Mouse (Mus musculus) heart, embryonic 10.5 days (tissue): ENCODE measurements at regions not wholly inside any gene's neighbourhood (a gene's known extent, or its start where the extent isn't known, plus 50 kb on each side); places are given as distances from the start of the nearest gene placed in this dataset.

Experiments
- DNase-seq: peaks from one replicate; pipeline ENCODE4 v3.0.0-alpha.2; 2017; ENCODE audit warnings: low spot score
- H3K27ac ChIP-seq: fragments of 300-500 bp; sonication (generic); 2 replicates; pipeline ENCODE4 v1.5.1; 2016; ENCODE audit warnings: mild to moderate bottlenecking
- H3K27me3 ChIP-seq: fragments of 300-500 bp; sonication (generic); 2 replicates; pipeline ENCODE4 v1.6.1; 2016; ENCODE audit warnings: mild to moderate bottlenecking; ENCODE audit not compliant: poor library complexity, insufficient read depth, severe bottlenecking
- H3K36me3 ChIP-seq: fragments of 300-500 bp; sonication (generic); 2 replicates; pipeline ENCODE4 v1.6.1; 2016; ENCODE audit warnings: mild to moderate bottlenecking, moderate library complexity
- H3K4me1 ChIP-seq: fragments of 300-500 bp; sonication (generic); 2 replicates; pipeline ENCODE4 v1.6.1; 2016; ENCODE audit warnings: mild to moderate bottlenecking
- H3K4me3 ChIP-seq: fragments of 300-500 bp; sonication (generic); 2 replicates; pipeline ENCODE4 v1.5.1; 2016; ENCODE audit warnings: mild to moderate bottlenecking, moderate library complexity
- H3K9me3 ChIP-seq: fragments of 300-500 bp; sonication (generic); 2 replicates; pipeline ENCODE4 v1.6.1; 2016; ENCODE audit warnings: mild to moderate bottlenecking, moderate library complexity
- WGBS: fragments of 180-500 bp; shearing (Covaris S2); methylation state at CpG from one replicate; pipeline ENCODE4 v1.1.7; 2016; 5-methylcytosine and 5-hydroxymethylcytosine counted together

DNA sequence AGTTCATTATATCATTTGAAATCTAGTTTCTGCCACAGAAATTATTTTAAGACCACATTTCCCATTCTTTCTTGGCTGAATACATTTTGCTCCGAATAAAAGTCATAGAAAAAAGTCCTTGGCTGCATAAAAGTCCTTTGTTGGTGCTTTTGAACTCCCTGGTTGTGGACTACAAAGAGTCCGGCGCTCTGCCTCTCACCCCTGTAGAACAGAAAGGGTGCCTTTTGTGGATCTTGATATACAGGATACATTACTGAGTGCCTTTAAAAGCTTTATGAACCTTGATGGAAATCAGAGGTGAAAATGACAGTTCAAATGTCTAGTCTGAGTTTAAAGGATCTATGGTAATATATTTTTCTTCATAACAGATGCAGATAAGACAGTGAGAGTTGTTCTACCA is 355.5 kb downstream of the Anxa1 start:
- no peak for DNase-seq
- no peak overlapping the region for H3K4me3 ChIP-seq
- no peaks in the 10 kb centered on the region for H3K4me1 ChIP-seq
- no peaks in the 10 kb centered on the region for H3K36me3 ChIP-seq
- no peaks in the 10 kb centered on the region for H3K27me3 ChIP-seq
- WGBS: 81% methylated on average over 3 of the region's 3 CpGs
- no peak overlapping the region for H3K27ac ChIP-seq
- no peaks in the 10 kb centered on the region for H3K9me3 ChIP-seq

DNA sequence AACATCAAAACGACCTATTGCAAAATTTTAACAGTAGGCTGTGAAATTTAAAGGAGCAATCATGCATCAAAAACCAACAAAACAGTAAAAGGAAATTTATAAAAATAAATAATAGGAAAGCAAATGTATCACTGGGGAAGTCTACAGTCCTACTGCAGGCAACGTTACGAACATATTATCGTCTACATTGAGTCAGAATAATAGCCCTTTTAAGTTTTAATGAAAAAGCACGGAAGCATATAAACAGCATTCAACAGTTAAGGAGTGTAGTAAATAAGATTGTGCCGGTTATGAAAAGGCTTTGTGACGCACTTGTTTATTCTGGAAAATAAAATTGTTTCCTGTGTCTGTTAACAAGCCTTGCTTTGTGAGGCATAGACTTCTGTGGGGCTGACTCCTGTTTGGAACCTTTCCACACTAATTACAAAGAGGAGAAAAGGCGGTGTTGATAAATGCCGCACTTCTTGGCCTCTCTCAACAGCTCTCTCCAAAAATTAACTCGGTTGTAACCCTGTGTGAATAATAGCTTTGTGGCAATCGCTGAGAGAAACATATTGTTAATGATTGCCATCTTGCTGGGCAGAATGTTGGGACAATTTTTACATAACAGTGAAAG is 363.0 kb downstream of the Anxa1 start:
- no peak for DNase-seq

DNA sequence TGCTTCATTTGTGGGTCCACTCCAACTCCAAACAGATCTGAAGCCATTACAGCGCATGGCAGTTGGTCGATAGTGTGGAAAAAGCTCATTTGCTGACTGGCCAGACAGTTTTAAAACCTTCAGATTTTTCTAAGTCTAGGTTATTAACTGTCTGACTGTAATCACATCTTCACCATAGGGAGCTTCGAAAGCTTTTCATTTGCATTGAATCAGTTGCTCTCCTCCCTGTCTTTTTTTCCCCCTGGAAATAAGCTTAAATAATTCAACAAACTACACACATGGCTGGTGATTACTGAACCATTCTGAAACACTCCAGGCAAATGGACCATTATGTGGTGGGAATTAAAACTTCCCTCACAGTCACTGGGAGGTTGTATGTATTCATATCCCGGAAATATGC is 376.6 kb downstream of the Anxa1 start:
- H3K4me3 ChIP-seq: no peak overlapping the region
- no peaks in the 10 kb centered on the region for H3K9me3 ChIP-seq
- no peak for DNase-seq
- WGBS: 87% methylated on average over 4 of the region's 4 CpGs
- H3K27ac ChIP-seq: no peak overlapping the region
- H3K27me3 ChIP-seq: no peaks in the 10 kb centered on the region
- no peaks in the 10 kb centered on the region for H3K4me1 ChIP-seq
- H3K36me3 ChIP-seq: no peaks in the 10 kb centered on the region

More for the DNA sequence above, 363.0 kb downstream of the Anxa1 start:
- H3K27ac ChIP-seq: no peak overlapping the region
- 76% methylated on average over 11 of the region's 11 CpGs for WGBS
- H3K36me3 ChIP-seq: no peaks in the 10 kb centered on the region
- H3K4me1 ChIP-seq: no peaks in the 10 kb centered on the region
- H3K9me3 ChIP-seq: no peaks in the 10 kb centered on the region
- H3K4me3 ChIP-seq: no peak overlapping the region
- H3K27me3 ChIP-seq: no peaks in the 10 kb centered on the region

DNA sequence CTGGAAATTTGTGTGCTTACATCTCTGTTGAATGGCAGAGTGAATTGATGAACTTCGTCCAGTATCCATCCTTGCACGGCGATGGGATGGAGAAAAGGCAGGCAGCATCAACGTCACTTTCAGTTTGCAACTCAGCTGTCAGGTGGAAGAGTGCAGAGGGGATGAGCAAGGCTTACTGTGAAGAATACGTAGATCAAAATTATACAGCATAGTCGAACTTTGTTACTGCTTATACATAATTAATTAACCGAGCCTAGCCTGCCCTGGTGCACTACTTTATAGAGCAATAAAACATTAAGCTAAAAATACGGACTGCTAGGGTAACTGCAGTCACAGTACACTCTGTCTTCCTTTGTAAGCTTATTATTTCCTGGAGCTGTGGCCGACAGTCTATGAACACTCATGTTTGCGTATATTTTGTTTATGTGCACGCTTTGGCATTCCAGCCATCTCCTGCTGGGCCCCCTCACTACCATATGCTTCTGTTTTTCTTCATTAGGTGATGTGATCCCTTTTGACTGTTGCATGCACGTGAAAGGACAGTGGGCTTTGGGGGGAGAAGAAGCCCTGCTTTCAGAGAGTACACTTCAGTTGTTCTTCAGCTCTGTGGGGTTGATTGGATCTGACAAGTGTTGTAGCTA is 380.8 kb downstream of the Anxa1 start:
- H3K27ac ChIP-seq: no peak overlapping the region
- H3K9me3 ChIP-seq: no peaks in the 10 kb centered on the region
- 80% methylated on average over 12 of the region's 12 CpGs for WGBS
- H3K27me3 ChIP-seq: no peaks in the 10 kb centered on the region
- no peaks in the 10 kb centered on the region for H3K36me3 ChIP-seq
- no peak overlapping the region for H3K4me3 ChIP-seq
- H3K4me1 ChIP-seq: no peaks in the 10 kb centered on the region
- no peak for DNase-seq

DNA sequence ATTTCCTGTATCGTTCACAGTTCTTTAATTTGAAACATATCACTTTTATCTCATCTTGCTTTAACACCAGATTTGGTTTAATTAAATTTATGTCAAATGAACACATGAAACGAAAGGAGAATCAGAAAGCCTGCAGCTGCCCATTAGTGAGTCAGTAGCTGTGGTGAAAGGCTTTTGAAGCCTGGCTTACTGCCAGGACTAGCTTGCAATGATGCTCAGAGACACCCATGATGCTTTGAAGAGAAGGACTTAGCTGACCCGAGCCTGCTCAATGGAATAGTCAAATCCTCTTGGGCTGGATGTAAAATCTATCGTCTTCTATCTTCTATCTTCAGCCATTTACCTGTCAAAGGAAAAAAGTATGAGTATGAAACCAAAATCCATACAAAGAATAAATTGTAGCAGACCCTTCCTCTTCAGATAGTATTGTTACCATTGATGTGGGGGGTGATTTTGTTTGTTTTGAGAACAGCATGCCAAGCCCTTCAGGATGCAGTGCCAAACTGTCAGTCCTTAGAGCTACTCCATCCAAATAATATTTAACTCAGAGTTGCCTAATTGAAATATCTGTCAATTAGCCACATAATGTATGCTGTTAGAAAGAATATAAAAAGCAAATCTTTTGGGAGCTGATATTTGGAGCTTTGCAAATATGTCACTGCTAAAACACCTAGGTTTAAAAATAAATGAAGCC is 384.7 kb downstream of the Anxa1 start:
- Histone ChIP-seq H3K9me3 (no peaks in the 10 kb centered on the region), H3K27me3 (no peaks in the 10 kb centered on the region), H3K4me3 (no peak overlapping the region), H3K27ac (no peak overlapping the region), H3K36me3 (no peaks in the 10 kb centered on the region), H3K4me1 (no peaks in the 10 kb centered on the region)
- DNase-seq: no peak
- WGBS: 71% methylated on average over 4 of the region's 4 CpGs

DNA sequence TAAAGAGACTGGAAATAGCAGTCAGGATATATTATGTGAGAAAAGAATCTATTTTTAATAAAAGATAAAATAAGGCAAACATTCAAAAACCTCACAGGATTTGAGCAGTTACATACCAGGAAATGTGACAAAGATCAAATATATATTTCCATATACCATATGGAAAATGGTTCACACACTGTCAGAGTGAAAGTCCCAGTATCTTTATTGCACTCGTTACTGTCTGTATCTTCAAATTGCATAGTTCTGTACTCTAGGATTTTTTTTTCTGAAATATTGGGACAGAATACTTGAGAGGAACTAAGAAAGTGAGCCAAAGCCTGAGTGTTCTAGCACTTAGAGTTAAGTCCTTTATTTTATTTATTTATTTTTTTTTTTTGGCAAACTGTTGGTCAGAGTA is 403.5 kb downstream of the Anxa1 start:
- no peak for DNase-seq
- Histone ChIP-seq H3K27ac (no peak overlapping the region), H3K9me3 (no peaks in the 10 kb centered on the region), H3K36me3 (no peaks in the 10 kb centered on the region), H3K27me3 (no peaks in the 10 kb centered on the region), H3K4me1 (no peaks in the 10 kb centered on the region), H3K4me3 (no peak overlapping the region)
- WGBS: 77% methylated on average over 1 of the region's 1 CpGs

DNA sequence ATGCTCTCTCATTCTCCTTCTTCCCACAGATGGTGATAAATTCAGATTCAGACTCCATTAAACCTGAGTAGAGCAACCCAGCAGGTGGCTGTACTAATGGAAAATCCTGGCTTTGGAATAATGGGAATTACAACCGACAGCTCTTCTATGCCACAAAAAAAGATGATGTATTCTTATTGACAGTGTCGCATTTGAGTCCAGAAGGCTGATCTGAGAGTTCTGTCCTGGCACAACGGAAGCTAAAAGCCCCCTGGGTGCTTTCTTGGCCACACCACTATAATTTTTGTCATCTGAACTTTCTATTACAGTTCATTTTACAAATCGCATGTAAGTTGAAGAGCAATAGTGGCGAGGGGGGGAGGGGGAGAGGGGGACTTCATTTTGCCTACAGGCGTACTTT is 411.9 kb downstream of the Anxa1 start:
- 80% methylated on average over 6 of the region's 6 CpGs for WGBS
- Histone ChIP-seq H3K4me3 (no peak overlapping the region), H3K27me3 (no peaks in the 10 kb centered on the region), H3K36me3 (no peaks in the 10 kb centered on the region), H3K4me1 (no peaks in the 10 kb centered on the region), H3K9me3 (no peaks in the 10 kb centered on the region), H3K27ac (no peak overlapping the region)
- no peak for DNase-seq

DNA sequence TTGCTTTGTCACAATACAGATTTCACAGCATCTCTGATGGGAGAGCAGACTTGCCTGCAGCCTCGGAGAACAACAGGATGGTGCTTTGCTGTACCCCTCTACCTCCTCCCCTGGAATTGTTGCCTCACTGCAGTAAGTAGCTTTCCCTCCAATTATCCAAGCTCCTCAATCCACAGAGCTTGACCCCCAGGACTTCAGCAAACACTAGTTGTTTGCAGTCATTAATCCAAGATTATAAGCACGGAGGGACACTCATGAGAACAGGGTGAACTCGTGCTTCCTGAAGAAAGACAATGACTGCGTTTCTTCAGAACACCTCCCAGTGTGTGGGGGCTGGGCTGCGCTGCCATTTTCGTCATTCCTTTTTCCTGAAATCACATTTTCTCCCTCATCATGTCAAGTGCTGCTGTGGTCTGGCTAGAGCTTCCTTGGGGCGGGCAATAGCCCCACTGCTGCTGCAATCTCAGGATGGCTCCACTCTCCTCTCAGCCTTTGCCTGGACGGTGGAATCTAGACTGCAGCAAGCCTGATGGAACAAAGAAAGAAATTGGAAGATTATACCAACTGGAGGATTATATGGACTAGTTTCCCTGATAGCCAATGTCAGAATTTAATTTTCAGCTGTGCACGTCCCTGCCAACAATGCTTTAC is 413.0 kb downstream of the Anxa1 start:
- WGBS: 46% methylated on average over 9 of the region's 9 CpGs
- H3K27me3 ChIP-seq: no peaks in the 10 kb centered on the region
- no peak overlapping the region for H3K4me3 ChIP-seq
- no peak overlapping the region for H3K27ac ChIP-seq
- no peaks in the 10 kb centered on the region for H3K36me3 ChIP-seq
- H3K9me3 ChIP-seq: no peaks in the 10 kb centered on the region
- no peak for DNase-seq
- no peaks in the 10 kb centered on the region for H3K4me1 ChIP-seq

DNA sequence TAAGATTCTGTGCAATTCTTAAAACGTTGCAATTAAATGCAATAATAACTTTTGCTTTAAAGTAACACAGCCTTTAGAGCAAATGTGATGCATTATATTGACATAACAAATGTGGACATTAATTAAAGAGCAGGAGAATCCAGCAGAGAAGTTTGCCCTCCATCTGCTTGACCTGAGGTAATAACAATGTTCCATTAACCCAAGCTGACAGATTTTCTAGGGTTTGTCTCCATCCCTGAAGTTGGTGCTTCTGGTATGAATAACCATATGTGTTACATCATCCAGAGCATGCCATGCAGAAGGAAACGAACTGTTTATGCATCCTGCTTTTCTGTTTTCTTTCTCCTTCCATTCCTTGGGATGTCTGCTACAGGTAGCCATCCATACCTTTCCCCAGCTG is 414.0 kb downstream of the Anxa1 start:
- Histone ChIP-seq H3K4me3 (no peak overlapping the region), H3K27me3 (no peaks in the 10 kb centered on the region), H3K27ac (no peak overlapping the region), H3K36me3 (no peaks in the 10 kb centered on the region), H3K4me1 (no peaks in the 10 kb centered on the region), H3K9me3 (no peaks in the 10 kb centered on the region)
- DNase-seq: no peak
- 59% methylated on average over 2 of the region's 2 CpGs for WGBS

DNA sequence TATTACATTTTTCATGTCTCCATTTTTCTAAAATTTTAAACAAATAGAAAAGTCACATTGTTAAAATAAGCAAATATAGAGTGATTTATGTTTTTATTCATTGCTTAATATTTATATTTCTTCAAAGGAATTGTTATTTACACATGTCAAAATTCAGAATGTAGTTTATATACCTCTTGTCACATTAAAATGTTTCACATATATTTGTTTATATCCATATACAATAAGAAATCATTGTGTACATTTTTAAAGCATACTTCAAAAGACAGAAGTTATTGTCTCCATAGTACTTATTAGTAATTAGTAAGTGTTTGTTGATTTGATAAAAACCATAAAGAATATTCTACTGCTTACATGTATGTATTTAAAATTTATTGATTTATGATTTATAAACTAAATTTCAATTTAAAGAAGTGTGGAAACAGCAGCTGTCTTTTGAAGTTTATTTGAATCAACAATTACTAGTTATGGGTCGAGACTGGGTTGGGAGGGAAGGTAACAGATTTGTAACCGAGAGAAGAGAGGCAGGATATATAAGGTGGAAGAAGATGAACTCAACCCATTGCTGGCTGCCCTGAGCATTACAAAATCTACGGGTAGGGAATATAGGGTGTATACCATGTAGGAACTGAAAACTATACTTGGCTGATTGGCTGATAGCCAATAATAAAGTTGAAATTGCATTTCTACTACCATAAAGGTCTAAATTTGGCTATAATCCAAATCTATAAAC is 420.8 kb downstream of the Anxa1 start:
- DNase-seq: no peak
- Histone ChIP-seq H3K9me3 (no peaks in the 10 kb centered on the region), H3K27ac (no peak overlapping the region), H3K27me3 (no peaks in the 10 kb centered on the region), H3K4me3 (no peak overlapping the region), H3K4me1 (no peaks in the 10 kb centered on the region), H3K36me3 (no peaks in the 10 kb centered on the region)
- WGBS: 75% methylated on average over 3 of the region's 3 CpGs

DNA sequence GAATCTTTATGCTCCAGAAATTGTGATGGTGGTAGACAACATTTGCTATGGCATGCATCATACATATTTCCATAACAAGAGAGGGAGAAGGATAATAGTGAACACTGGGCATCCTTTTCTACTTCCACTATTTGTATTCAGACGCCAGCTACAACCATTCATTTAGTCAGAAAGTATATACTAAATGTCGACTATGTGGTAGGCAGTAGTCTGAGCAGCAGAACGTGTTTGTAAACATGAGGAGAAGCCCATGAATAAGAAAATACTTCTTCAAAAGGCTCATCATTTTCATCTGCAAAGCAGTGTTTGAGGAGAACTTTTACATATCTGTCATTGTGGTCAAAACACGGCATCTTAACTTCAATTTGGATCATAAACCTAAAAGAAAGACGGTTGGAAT is 421.4 kb downstream of the Anxa1 start:
- Histone ChIP-seq H3K27me3 (no peaks in the 10 kb centered on the region), H3K4me3 (no peak overlapping the region), H3K27ac (no peak overlapping the region), H3K36me3 (no peaks in the 10 kb centered on the region), H3K9me3 (no peaks in the 10 kb centered on the region), H3K4me1 (no peaks in the 10 kb centered on the region)
- WGBS: 78% methylated on average over 5 of the region's 5 CpGs
- DNase-seq: no peak

DNA sequence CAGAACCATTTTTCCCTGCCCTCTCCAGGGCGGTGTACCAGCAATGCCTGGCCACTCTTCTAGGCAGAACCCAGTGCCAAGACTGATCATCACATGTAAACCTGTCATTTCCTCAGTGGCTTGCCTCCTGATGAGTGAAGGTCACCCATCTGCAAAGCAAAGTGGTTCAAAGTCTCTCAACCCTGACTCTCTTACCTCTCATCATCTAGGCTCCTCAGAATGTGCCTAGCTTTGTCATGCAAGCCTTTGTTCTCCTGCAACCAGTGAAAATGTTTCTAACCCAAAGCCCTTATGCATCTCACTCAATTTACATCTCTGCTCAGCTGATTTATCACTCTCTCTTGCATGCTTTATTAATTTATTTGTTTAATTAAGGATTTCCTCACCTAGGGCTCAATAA is 445.5 kb downstream of the Anxa1 start:
- no peaks in the 10 kb centered on the region for H3K36me3 ChIP-seq
- WGBS: 71% methylated on average over 1 of the region's 1 CpGs
- H3K4me1 ChIP-seq: no peaks in the 10 kb centered on the region
- DNase-seq: no peak
- H3K27ac ChIP-seq: no peak overlapping the region
- no peaks in the 10 kb centered on the region for H3K9me3 ChIP-seq
- no peaks in the 10 kb centered on the region for H3K27me3 ChIP-seq
- H3K4me3 ChIP-seq: no peak overlapping the region

DNA sequence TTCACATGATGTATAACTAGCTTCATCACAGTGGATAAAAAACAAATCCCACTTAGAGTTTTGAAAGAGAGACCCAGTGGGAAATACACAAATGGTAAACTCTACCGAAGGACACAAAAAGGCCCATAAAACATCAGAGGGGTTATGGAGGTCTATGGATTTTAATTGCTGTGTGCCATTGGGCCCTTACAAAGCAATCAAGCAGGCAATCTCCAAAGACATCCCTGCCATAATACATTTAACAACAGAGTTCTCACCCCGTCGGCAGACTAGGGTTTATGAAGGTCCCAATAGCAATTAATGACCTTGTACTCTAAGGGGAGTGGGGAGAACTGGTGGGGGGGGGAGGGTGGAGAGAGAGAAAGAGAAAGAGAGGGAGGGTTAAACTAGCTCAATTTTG is 448.0 kb downstream of the Anxa1 start:
- no peaks in the 10 kb centered on the region for H3K36me3 ChIP-seq
- no peaks in the 10 kb centered on the region for H3K27me3 ChIP-seq
- no peak overlapping the region for H3K27ac ChIP-seq
- DNase-seq: no peak
- H3K4me3 ChIP-seq: no peak overlapping the region
- H3K9me3 ChIP-seq: no peaks in the 10 kb centered on the region
- 84% methylated on average over 3 of the region's 3 CpGs for WGBS
- H3K4me1 ChIP-seq: no peaks in the 10 kb centered on the region
